Mouse (Mus musculus) testis, adult 2 months (tissue): Measurements from ENCODE around the gene Sox6. TPM values are rescaled to one million over a fixed set of nuclear protein-coding genes. Genes with fewer than 3 reads are reported as not detected.

ENCODE experiments used
- H3K27ac ChIP-seq: fragments of 200-500 bp; 2 replicates; pipeline ENCODE4 v1.5.1; 2012; ENCODE audit warnings: low read depth, low read length; ENCODE audit not compliant: control insufficient read depth, insufficient read depth
- H3K27me3 ChIP-seq: fragments of 200-500 bp; 2 replicates; pipeline ENCODE4 v1.6.1; 2012; ENCODE audit warnings: mild to moderate bottlenecking, low read length, moderate library complexity; ENCODE audit not compliant: control insufficient read depth, insufficient read depth
- H3K36me3 ChIP-seq: fragments of 200-500 bp; 2 replicates; pipeline ENCODE4 v1.6.1; 2012; ENCODE audit warnings: mild to moderate bottlenecking, low read length; ENCODE audit not compliant: control insufficient read depth, insufficient read depth
- H3K4me1 ChIP-seq: fragments of 200-500 bp; 2 replicates; pipeline ENCODE4 v1.6.1; 2012; ENCODE audit warnings: low read length; ENCODE audit not compliant: control insufficient read depth, insufficient read depth
- H3K4me3 ChIP-seq: fragments of 200-500 bp; 2 replicates; pipeline ENCODE4 v1.5.1; 2012; ENCODE audit warnings: low read depth, mild to moderate bottlenecking, low read length, moderate library complexity, mixed read lengths; ENCODE audit not compliant: control insufficient read depth
- CTCF ChIP-seq: fragments of 200-500 bp; IDR thresholded peaks from 2 replicates; pipeline ENCODE4 v1.5.1; 2012; ENCODE audit warnings: low read depth, mild to moderate bottlenecking, inconsistent platforms, low read length, moderate library complexity; ENCODE audit not compliant: control insufficient read depth, insufficient read depth, insufficient replicate concordance
- POLR2A ChIP-seq: fragments of 200-500 bp; IDR thresholded peaks from 2 replicates; pipeline ENCODE4 v1.6.1; 2012; ENCODE audit warnings: low read depth, mild to moderate bottlenecking, inconsistent platforms, low read length, moderate library complexity; ENCODE audit not compliant: control insufficient read depth
- polyA plus RNA-seq: library from polyadenylated mRNA; depleted of rRNA; stranded (reverse); fragments of >200 nt; gene quantifications from 2 replicates; pipeline ENCODE4 v1.2.3, GENCODE M21; 2012

Sox6 gene
- polyA plus RNA-seq, 1 experiment: 137 TPM

DNA sequence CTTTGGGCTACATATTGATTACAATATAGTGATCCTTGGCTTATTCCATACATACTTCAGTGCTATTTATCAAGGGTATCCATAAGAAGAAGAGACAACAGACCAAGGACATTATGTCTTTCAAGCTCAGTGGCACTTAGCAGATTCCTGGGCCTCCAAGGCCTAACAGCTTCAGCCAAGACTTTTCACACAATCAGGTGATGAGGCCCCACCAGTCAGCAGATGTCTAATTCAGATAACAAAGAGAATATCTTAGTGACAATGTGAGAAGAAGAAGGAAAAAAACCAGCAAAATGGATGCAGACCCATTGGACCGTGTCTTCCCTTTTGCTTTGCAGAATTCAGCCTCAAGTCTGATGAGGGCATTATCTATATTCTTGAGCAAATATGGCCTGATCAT, 150.0 kb downstream of the Sox6 start:
- no peak for TF ChIP-seq CTCF
- no peak for TF ChIP-seq POLR2A
- no peaks in the 10 kb centered on the region for H3K27me3 ChIP-seq
- H3K27ac ChIP-seq: no peak overlapping the region
- no peak overlapping the region for H3K4me3 ChIP-seq
- no peaks in the 10 kb centered on the region for H3K36me3 ChIP-seq
- H3K4me1 ChIP-seq: no peaks in the 10 kb centered on the region

- TF ChIP-seq POLR2A (no peak), CTCF (no peak)
- no peak overlapping the region for H3K27ac ChIP-seq
- H3K4me1 ChIP-seq: no peaks in the 10 kb centered on the region
- no peak overlapping the region for H3K4me3 ChIP-seq
- no peaks in the 10 kb centered on the region for H3K27me3 ChIP-seq
- H3K36me3 ChIP-seq: no peaks in the 10 kb centered on the region
These were observed 150.5 kb downstream of the Sox6 start for GRCm38 (mm10) chr7:115888120-115888519.

DNA sequence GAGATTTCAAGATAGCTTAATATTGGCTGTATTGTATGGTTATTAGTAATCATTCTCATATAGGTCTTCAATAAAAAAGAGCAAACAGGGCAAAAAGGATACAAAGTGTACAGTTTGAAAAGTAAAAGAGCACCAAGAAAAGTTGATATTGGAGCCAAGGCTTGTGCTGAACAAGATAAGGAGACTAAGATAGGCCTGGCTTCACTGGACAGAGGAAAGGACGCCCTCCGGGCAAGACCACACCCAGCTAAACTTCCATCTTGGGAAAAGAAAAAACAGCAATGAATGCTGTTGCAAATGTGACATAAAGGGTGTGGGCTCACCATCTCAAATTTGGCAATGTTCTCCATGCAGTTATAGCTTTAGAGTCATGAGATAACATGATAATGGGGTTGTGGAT, 165.7 kb downstream of the Sox6 start:
- Histone ChIP-seq H3K36me3 (no peaks in the 10 kb centered on the region), H3K4me1 (no peaks in the 10 kb centered on the region), H3K4me3 (no peak overlapping the region), H3K27me3 (no peaks in the 10 kb centered on the region), H3K27ac (no peak overlapping the region)
- TF ChIP-seq CTCF (no peak), POLR2A (no peak)

DNA sequence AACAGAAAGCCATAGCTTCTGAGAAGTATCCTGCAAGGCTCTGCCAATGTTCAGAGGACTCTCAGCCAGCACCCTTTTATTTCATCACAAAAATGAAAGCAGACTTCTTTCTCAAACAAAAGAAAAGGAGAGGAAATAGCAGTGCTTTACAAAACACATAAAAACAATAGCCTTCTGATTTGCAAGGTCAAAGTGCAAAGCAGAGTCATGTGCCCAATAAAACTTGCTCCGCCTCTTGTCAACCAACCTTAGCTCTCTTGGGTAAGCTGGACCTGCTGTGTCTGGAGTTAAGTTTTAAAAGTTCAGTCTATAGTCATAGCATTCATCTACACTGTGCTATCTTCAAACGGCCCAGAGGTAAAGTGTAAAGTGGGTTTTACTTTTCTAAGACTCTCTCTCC, 170.1 kb downstream of the Sox6 start:
- TF ChIP-seq POLR2A: no peak
- no peak for TF ChIP-seq CTCF
- H3K36me3 ChIP-seq: no peaks in the 10 kb centered on the region
- no peaks in the 10 kb centered on the region for H3K4me1 ChIP-seq
- H3K4me3 ChIP-seq: no peak overlapping the region
- no peaks in the 10 kb centered on the region for H3K27me3 ChIP-seq
- H3K27ac ChIP-seq: no peak overlapping the region

- H3K27ac ChIP-seq: no peak overlapping the region
- H3K36me3 ChIP-seq: no peaks in the 10 kb centered on the region
- no peak overlapping the region for H3K4me3 ChIP-seq
- H3K4me1 ChIP-seq: no peaks in the 10 kb centered on the region
- TF ChIP-seq POLR2A: no peak
- TF ChIP-seq CTCF: no peak
- H3K27me3 ChIP-seq: no peaks in the 10 kb centered on the region
These were observed 170.9 kb downstream of the Sox6 start for GRCm38 (mm10) chr7:115867518-115868270.

DNA sequence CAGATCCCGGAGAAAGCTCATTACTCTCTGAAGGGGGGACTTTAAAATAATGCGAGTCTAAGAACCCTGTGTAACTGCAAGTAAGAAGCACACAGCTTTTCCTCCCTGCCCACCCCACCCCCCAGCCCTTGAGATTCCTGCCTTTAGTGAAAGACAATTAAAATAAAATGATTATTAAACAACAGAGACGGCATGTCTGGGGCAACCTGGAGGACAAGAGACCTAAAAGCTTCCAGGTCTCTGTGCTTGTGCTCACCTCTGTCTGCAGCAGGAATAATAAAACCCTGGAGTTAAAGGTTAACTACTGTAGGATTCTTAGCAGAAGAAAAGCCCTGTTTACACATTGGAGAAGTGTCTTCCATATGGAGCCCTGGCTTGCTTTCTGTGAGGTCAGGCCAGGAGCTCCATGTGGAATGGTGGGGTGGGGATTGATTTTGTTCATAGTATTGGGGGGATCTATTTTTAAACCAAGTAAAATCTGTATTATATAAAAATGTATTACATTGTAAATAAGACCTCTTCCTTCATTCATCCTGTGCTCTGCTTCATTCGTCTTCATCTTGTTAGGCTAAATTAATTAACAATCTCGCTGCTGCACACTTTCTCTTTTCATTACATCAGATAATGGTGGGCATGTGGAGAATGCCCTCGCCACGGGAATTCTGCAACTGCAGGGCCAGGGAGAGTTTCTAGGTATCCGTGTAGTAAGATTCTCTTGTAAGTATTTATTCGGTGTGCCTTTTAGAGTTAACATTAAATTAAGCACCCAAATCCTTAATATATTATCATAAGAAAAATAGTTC, 171.7 kb downstream of the Sox6 start:
- no peak for TF ChIP-seq POLR2A
- TF ChIP-seq CTCF: no peak
- H3K4me3 ChIP-seq: no peak overlapping the region

GRCm38 (mm10) chr7:115865979-115866697, 172.5 kb downstream of the Sox6 start:
- H3K27me3 ChIP-seq: no peaks in the 10 kb centered on the region
- TF ChIP-seq CTCF (no peak), POLR2A (no peak)
- no peaks in the 10 kb centered on the region for H3K36me3 ChIP-seq
- no peaks in the 10 kb centered on the region for H3K4me1 ChIP-seq
- H3K4me3 ChIP-seq: no peak overlapping the region
- H3K27ac ChIP-seq: no peak overlapping the region

More for the DNA sequence above, 171.7 kb downstream of the Sox6 start:
- H3K4me1 ChIP-seq: no peaks in the 10 kb centered on the region
- H3K27ac ChIP-seq: no peak overlapping the region
- H3K36me3 ChIP-seq: no peaks in the 10 kb centered on the region
- no peaks in the 10 kb centered on the region for H3K27me3 ChIP-seq
